Mouse (Mus musculus) limb, embryonic 11.5 days (tissue): Measurements from ENCODE around the gene Arhgef38. TPM values are rescaled to one million over a fixed set of nuclear protein-coding genes. Genes with fewer than 3 reads are reported as not detected.

ENCODE experiments used
- ATAC-seq: fragments of 200-750 bp; cut with Nextera tagmentation; 2 replicates; pipeline ENCODE4 v1.8.0; 2017; ENCODE audit warnings: low read depth; ENCODE audit not compliant: insufficient number of reproducible peaks, low FRiP score, low TSS enrichment
- DNase-seq: peaks from one replicate; pipeline ENCODE4 v3.0.0-alpha.2; 2015; ENCODE audit warnings: low spot score
- H3K27ac ChIP-seq: fragments of 300-500 bp; sonication (generic); replicated peaks from 2 replicates; pipeline ENCODE4 v1.5.1; 2014; ENCODE audit warnings: low read depth, mild to moderate bottlenecking, low read length
- H3K27me3 ChIP-seq: fragments of 300-500 bp; sonication (generic); 2 replicates; pipeline ENCODE4 v1.6.1; 2014; ENCODE audit warnings: mild to moderate bottlenecking, low read length, mixed read lengths; ENCODE audit not compliant: control insufficient read depth, insufficient read depth
- H3K36me3 ChIP-seq: fragments of 300-500 bp; sonication (generic); 2 replicates; pipeline ENCODE4 v1.6.1; 2014; ENCODE audit warnings: mild to moderate bottlenecking, low read length, moderate library complexity, mixed read lengths; ENCODE audit not compliant: control insufficient read depth, insufficient read depth
- H3K4me1 ChIP-seq: fragments of 300-500 bp; sonication (generic); 2 replicates; pipeline ENCODE4 v1.6.1; 2014; ENCODE audit warnings: low read length, mixed read lengths; ENCODE audit not compliant: control insufficient read depth, insufficient read depth
- H3K4me2 ChIP-seq: fragments of 300-500 bp; sonication (generic); 2 replicates; pipeline ENCODE4 v1.6.1; 2014; ENCODE audit warnings: low read depth, mild to moderate bottlenecking, moderate library complexity; ENCODE audit not compliant: severe bottlenecking
- H3K4me3 ChIP-seq: fragments of 300-500 bp; sonication (generic); 2 replicates; pipeline ENCODE4 v1.5.1; 2014; ENCODE audit warnings: low read depth, low read length
- H3K9ac ChIP-seq: fragments of 300-500 bp; sonication (generic); 2 replicates; pipeline ENCODE4 v1.6.1; 2014; ENCODE audit warnings: mild to moderate bottlenecking, low read length
- H3K9me3 ChIP-seq: fragments of 300-500 bp; sonication (generic); 2 replicates; pipeline ENCODE4 v1.6.1; 2016; ENCODE audit warnings: low read length; ENCODE audit not compliant: control insufficient read depth
- WGBS: fragments of 180-500 bp; shearing (Covaris S2); extraction: QIAGEN DNeasy Blood & Tissue Kit; methylation state at CpG from one replicate; pipeline ENCODE4 v1.1.7; 2014; 5-methylcytosine and 5-hydroxymethylcytosine counted together
- polyA plus RNA-seq: library from polyadenylated mRNA; unstranded; fragments of >200 nt; fragmentation: Nextera tagmentation; extraction: Ambion mirVana; gene quantifications from 2 replicates; pipeline ENCODE4 v1.2.1, GENCODE M21; 2014

The Arhgef38 gene
- polyA plus RNA-seq, 1 experiment from 2014 or later: not detected

GRCm38 (mm10) chr3:133094305-133094704, 140.4 kb downstream of the Arhgef38 start:
- Histone ChIP-seq H3K27me3 (no peaks in the 10 kb centered on the region), H3K36me3 (no peaks in the 10 kb centered on the region), H3K27ac (no peak overlapping the region), H3K4me1 (no peaks in the 10 kb centered on the region), H3K9ac (no peak overlapping the region), H3K4me2 (no peak overlapping the region), H3K4me3 (no peak overlapping the region), H3K9me3 (no peaks in the 10 kb centered on the region)
- ATAC-seq (no peak), DNase-seq (no peak)
- 84% methylated on average over 1 of the region's 1 CpGs for WGBS

- H3K4me3 ChIP-seq: no peak overlapping the region
- peak overlapping the region; percentile 65; the same call in 1 of the 2 replicates for H3K4me2 ChIP-seq
- H3K27me3 ChIP-seq: no peaks in the 10 kb centered on the region
- no peak overlapping the region for H3K27ac ChIP-seq
- 94% methylated on average over 1 of the region's 1 CpGs for WGBS
- H3K36me3 ChIP-seq: no peaks in the 10 kb centered on the region
- H3K9me3 ChIP-seq: no peaks in the 10 kb centered on the region
- DNase-seq (no peak), ATAC-seq (no peak)
- H3K9ac ChIP-seq: no peak overlapping the region
- no peaks in the 10 kb centered on the region for H3K4me1 ChIP-seq
Observed at GRCm38 (mm10) chr3:133092936-133093335, 141.8 kb downstream of the Arhgef38 start.

GRCm38 (mm10) chr3:133092274-133092853, 142.4 kb downstream of the Arhgef38 start:
- Histone ChIP-seq H3K9ac (peak overlapping the region; percentile 99), H3K9me3 (no peaks in the 10 kb centered on the region), H3K4me1 (no peaks in the 10 kb centered on the region), H3K4me2 (peak overlapping the region; percentile 65), H3K27me3 (no peaks in the 10 kb centered on the region), H3K36me3 (no peaks in the 10 kb centered on the region), H3K4me3 (peak overlapping the region; percentile 89), H3K27ac (peak overlapping the region; percentile 97)
- ATAC-seq (no peak), DNase-seq (no peak)
- under 1% methylated on average over 7 of the region's 7 CpGs for WGBS

- H3K4me2 ChIP-seq: peak within 1 kb of the TSS; percentile 65
- no peaks in the 10 kb centered on the region for H3K36me3 ChIP-seq
- H3K4me1 ChIP-seq: no peaks in the 10 kb centered on the region
- peak; percentile 95 for DNase-seq
- H3K9ac ChIP-seq: peak within 1 kb of the TSS; percentile 99
- peak within 1 kb of the TSS; percentile 97 for H3K27ac ChIP-seq
- H3K4me3 ChIP-seq: peak within 1 kb of the TSS; percentile 89
- ATAC-seq: peak; percentile 97
- under 1% methylated on average over 47 of the region's 53 CpGs for WGBS
- no peaks in the 10 kb centered on the region for H3K9me3 ChIP-seq
- H3K27me3 ChIP-seq: no peaks in the 10 kb centered on the region
Observed at GRCm38 (mm10) chr3:133091664-133092273, 143.0 kb downstream of the Arhgef38 start, which contains the start of the genes Ints12 and Gstcd. Ints12 (plus strand) TSS chr3:133091840. Gstcd (minus strand) TSS chr3:133092033.

- Histone ChIP-seq H3K36me3 (no peaks in the 10 kb centered on the region), H3K27ac (peak overlapping the region; percentile 97), H3K9me3 (no peaks in the 10 kb centered on the region), H3K4me3 (peak overlapping the region; percentile 89), H3K27me3 (no peaks in the 10 kb centered on the region), H3K9ac (peak overlapping the region; percentile 99), H3K4me2 (peak overlapping the region; percentile 61), H3K4me1 (no peaks in the 10 kb centered on the region)
- WGBS: under 1% methylated on average over 42 of the region's 44 CpGs
- ATAC-seq (peak; percentile 81), DNase-seq (no peak)
Observed at GRCm38 (mm10) chr3:133091121-133091663, 143.6 kb downstream of the Arhgef38 start.

- no peaks in the 10 kb centered on the region for H3K36me3 ChIP-seq
- DNase-seq (peak; percentile 27), ATAC-seq (no peak)
- H3K9ac ChIP-seq: peak overlapping the region; percentile 99
- whole genome bisulfite sequencing: 6% methylated on average over 11 of the region's 11 CpGs
- no peaks in the 10 kb centered on the region for H3K27me3 ChIP-seq
- peak overlapping the region; percentile 61 for H3K4me2 ChIP-seq
- peak overlapping the region; percentile 97 for H3K27ac ChIP-seq
- no peaks in the 10 kb centered on the region for H3K9me3 ChIP-seq
- H3K4me3 ChIP-seq: peak overlapping the region; percentile 89
- no peaks in the 10 kb centered on the region for H3K4me1 ChIP-seq
Observed at GRCm38 (mm10) chr3:133090247-133091120, 144.3 kb downstream of the Arhgef38 start.

GRCm38 (mm10) chr3:133085858-133086257, 148.9 kb downstream of the Arhgef38 start:
- H3K4me3 ChIP-seq: no peak overlapping the region
- no peaks in the 10 kb centered on the region for H3K27me3 ChIP-seq
- DNase-seq (no peak), ATAC-seq (0 out of 2 replicates have a peak, but pooled peaks have one; percentile 19)
- H3K4me1 ChIP-seq: no peaks in the 10 kb centered on the region
- no peaks in the 10 kb centered on the region for H3K9me3 ChIP-seq
- 70% methylated on average over 3 of the region's 3 CpGs for WGBS
- no peak overlapping the region for H3K4me2 ChIP-seq
- H3K27ac ChIP-seq: no peak overlapping the region
- no peak overlapping the region for H3K9ac ChIP-seq
- H3K36me3 ChIP-seq: peaks cover 11% of the 10 kb centered on the region

- 91% methylated on average over 5 of the region's 5 CpGs for WGBS
Observed at GRCm38 (mm10) chr3:133082736-133083135, 152.0 kb downstream of the Arhgef38 start.

More at GRCm38 (mm10) chr3:133082736-133083135, 152.0 kb downstream of the Arhgef38 start:
- Histone ChIP-seq H3K4me2 (no peak overlapping the region), H3K9ac (no peak overlapping the region), H3K36me3 (peaks cover 13% of the 10 kb centered on the region), H3K27me3 (no peaks in the 10 kb centered on the region), H3K4me1 (no peaks in the 10 kb centered on the region), H3K4me3 (no peak overlapping the region), H3K9me3 (no peaks in the 10 kb centered on the region), H3K27ac (no peak overlapping the region)
- ATAC-seq (no peak), DNase-seq (no peak)
